Mouse (Mus musculus) G1E (cell line): ENCODE results near the gene Xndc1. TPM values are rescaled to one million over a fixed set of nuclear protein-coding genes. Genes with fewer than 3 reads are reported as not detected.

Source experiments
- ATAC-seq: 2 replicates; pipeline ENCODE4 v1.8.0; 2016; ENCODE audit warnings: mild to moderate bottlenecking; ENCODE audit not compliant: insufficient number of reproducible peaks, poor library complexity, low FRiP score, severe bottlenecking; ENCODE audit errors: extremely low read depth
- DNase-seq: peaks from one replicate; pipeline ENCODE4 v3.0.0; 2012; ENCODE audit warnings: low spot score
- H3K27me3 ChIP-seq: 2 replicates; pipeline ENCODE4 v1.6.1; 2012; ENCODE audit warnings: mild to moderate bottlenecking, low read length, inconsistent platforms; ENCODE audit not compliant: insufficient read depth
- H3K36me3 ChIP-seq: replicated peaks from 2 replicates; pipeline ENCODE3; 2012; ENCODE audit warnings: mild to moderate bottlenecking, inconsistent platforms
- H3K4me1 ChIP-seq: 2 replicates; pipeline ENCODE4 v1.6.1; 2012; ENCODE audit warnings: low read depth, low read length, inconsistent platforms, mixed read lengths; ENCODE audit not compliant: insufficient read depth
- H3K4me3 ChIP-seq: 2 replicates; pipeline ENCODE4 v1.5.1; 2012; ENCODE audit warnings: low read depth, mild to moderate bottlenecking, inconsistent platforms, low read length, moderate library complexity, mixed read lengths
- H3K9me3 ChIP-seq: replicated peaks from 2 replicates; pipeline ENCODE4 v1.6.1; 2012; ENCODE audit warnings: inconsistent platforms
- CTCF ChIP-seq: IDR thresholded peaks from 2 replicates; pipeline ENCODE4 v1.5.1; 2012; ENCODE audit warnings: low read depth, low read length, inconsistent platforms, mixed read lengths
- GATA1 ChIP-seq: IDR thresholded peaks from 2 replicates; pipeline ENCODE4 v1.6.1; 2012; ENCODE audit warnings: borderline replicate concordance, low read length, inconsistent platforms, mixed read lengths
- GATA2 ChIP-seq: IDR thresholded peaks from 2 replicates; pipeline ENCODE4 v1.6.1; 2012; ENCODE audit warnings: low read depth, low read length, inconsistent platforms, borderline replicate concordance
- POLR2AphosphoS5 ChIP-seq: IDR thresholded peaks from 2 replicates; pipeline ENCODE4 v1.6.1; 2012; ENCODE audit warnings: low read depth, low read length, inconsistent platforms; ENCODE audit not compliant: insufficient replicate concordance
- TAL1 ChIP-seq: conservative IDR thresholded peaks from 2 replicates; pipeline ENCODE4 v1.6.1; 2012; ENCODE audit warnings: low read depth, low read length, inconsistent platforms, mixed read lengths
- polyA plus RNA-seq: library from polyadenylated mRNA; stranded (reverse); fragments of >175 nt; gene quantifications from 2 replicates; pipeline ENCODE4 v1.2.3, GENCODE M21; 2012
- total RNA-seq, 2 experiments: library from RNA; stranded (forward) in 1 of 2; stranded (reverse) in 1 of 2; fragments of 200-1000 nt in 1 of 2; fragments of >200 nt in 1 of 2; fragmentation: Nextera tagmentation in 1 of 2; gene quantifications; 2 replicates each; pipeline ENCODE4 v1.2.3; 2014 to 2017

The Xndc1 gene
- total and polyA plus RNA-seq, 3 experiments: 29.7 to 45.5 (median 39.4) TPM

- no peak for TF ChIP-seq POLR2AphosphoS5
- no peak for ATAC-seq
- no peak for DNase-seq
- no peaks in the 10 kb centered on the region for H3K27me3 ChIP-seq
- H3K4me3 ChIP-seq: no peak overlapping the region
- H3K36me3 ChIP-seq: peaks cover 96% of the 10 kb centered on the region
- H3K9me3 ChIP-seq: no peaks in the 10 kb centered on the region
- H3K4me1 ChIP-seq: peaks cover 2% of the 10 kb centered on the region; the same call in 1 of the 2 replicates
Measured at GRCm38 (mm10) chr7:102080311-102080710, 15.0 kb downstream of the Xndc1 start.

- Histone ChIP-seq H3K36me3 (peaks cover 87% of the 10 kb centered on the region), H3K4me3 (no peak overlapping the region), H3K27me3 (no peaks in the 10 kb centered on the region; the same call in 1 of the 2 replicates), H3K9me3 (no peaks in the 10 kb centered on the region), H3K4me1 (peaks cover 2% of the 10 kb centered on the region; the same call in 1 of the 2 replicates)
- DNase-seq (no peak), ATAC-seq (no peak)
- no peak for TF ChIP-seq TAL1
- no peak for TF ChIP-seq GATA1
- no peak for TF ChIP-seq POLR2AphosphoS5
- no peak for TF ChIP-seq GATA2
- no peak for TF ChIP-seq CTCF
Measured at GRCm38 (mm10) chr7:102081784-102082183, 16.5 kb downstream of the Xndc1 start.

GRCm38 (mm10) chr7:102082816-102083215 is 17.5 kb downstream of the Xndc1 start, which contains the start of gene Trpc2:
Trpc2 (plus strand) TSS chr7:102083116.
- ATAC-seq (no peak), DNase-seq (no peak)
- Histone ChIP-seq H3K4me1 (no peaks in the 10 kb centered on the region), H3K27me3 (no peaks in the 10 kb centered on the region; the same call in 1 of the 2 replicates), H3K36me3 (peaks cover 77% of the 10 kb centered on the region), H3K9me3 (no peaks in the 10 kb centered on the region), H3K4me3 (no peak within 1 kb of the TSS)
- no peak for TF ChIP-seq TAL1
- TF ChIP-seq GATA1: no peak
- TF ChIP-seq CTCF: no peak
- TF ChIP-seq GATA2: no peak
- TF ChIP-seq POLR2AphosphoS5: no peak

- no peaks in the 10 kb centered on the region for H3K4me1 ChIP-seq
- ATAC-seq (no peak), DNase-seq (no peak)
- no peak overlapping the region for H3K4me3 ChIP-seq
- no peak for TF ChIP-seq GATA2
- TF ChIP-seq TAL1: no peak
- TF ChIP-seq CTCF: no peak
- no peak for TF ChIP-seq GATA1
- TF ChIP-seq POLR2AphosphoS5: no peak
- peaks cover 63% of the 10 kb centered on the region for H3K36me3 ChIP-seq
- no peaks in the 10 kb centered on the region for H3K9me3 ChIP-seq
- peaks cover 3% of the 10 kb centered on the region; the same call in 1 of the 2 replicates for H3K27me3 ChIP-seq
Measured at GRCm38 (mm10) chr7:102084041-102084696, 18.9 kb downstream of the Xndc1 start.

GRCm38 (mm10) chr7:102087336-102087735 is 22.0 kb downstream of the Xndc1 start:
- no peak for DNase-seq
- Histone ChIP-seq H3K9me3 (no peaks in the 10 kb centered on the region), H3K36me3 (peaks cover 33% of the 10 kb centered on the region), H3K27me3 (peaks cover 14% of the 10 kb centered on the region), H3K4me3 (no peak overlapping the region), H3K4me1 (no peaks in the 10 kb centered on the region)
- no peak for ATAC-seq
- TF ChIP-seq TAL1 (no peak), POLR2AphosphoS5 (no peak), GATA1 (no peak), CTCF (no peak), GATA2 (no peak)

GRCm38 (mm10) chr7:102099760-102100661 is 34.7 kb downstream of the Xndc1 start:
- DNase-seq: no peak
- TF ChIP-seq GATA1: no peak
- no peak for TF ChIP-seq TAL1
- no peak for TF ChIP-seq POLR2AphosphoS5
- TF ChIP-seq CTCF: no peak
- no peak for TF ChIP-seq GATA2
- no peaks in the 10 kb centered on the region for H3K36me3 ChIP-seq
- no peak overlapping the region for H3K4me3 ChIP-seq
- H3K27me3 ChIP-seq: peaks cover 72% of the 10 kb centered on the region
- ATAC-seq: no peak
- no peaks in the 10 kb centered on the region for H3K9me3 ChIP-seq
- peaks cover 26% of the 10 kb centered on the region for H3K4me1 ChIP-seq

- TF ChIP-seq GATA2 (no peak), TAL1 (no peak), CTCF (no peak), POLR2AphosphoS5 (no peak), GATA1 (no peak)
- no peak for DNase-seq
- H3K4me3 ChIP-seq: no peak overlapping the region
- ATAC-seq: no peak
- no peaks in the 10 kb centered on the region for H3K9me3 ChIP-seq
- H3K36me3 ChIP-seq: no peaks in the 10 kb centered on the region
- H3K4me1 ChIP-seq: peaks cover 23% of the 10 kb centered on the region
- peaks cover 71% of the 10 kb centered on the region for H3K27me3 ChIP-seq
Measured at GRCm38 (mm10) chr7:102100868-102101267, 35.6 kb downstream of the Xndc1 start.
